Mouse (Mus musculus): ENCODE results near the gene Zfp316. TPM values are rescaled to one million over a fixed set of nuclear protein-coding genes. Genes with fewer than 3 reads are reported as not detected.
A peak's percentile ranks its signal among the peaks of the same experiment; 100 is the strongest.

The Zfp316 gene
- polyA plus RNA-seq, 1 experiment from 2014 or later: 5.2 TPM

- WGBS: 13% methylated on average over 66 of the region's 66 CpGs
- Histone ChIP-seq H3K4me1 (ENCODE audit: control insufficient read depth, insufficient read depth, low read length) (peaks cover 10% of the 10 kb centered on the region), H3K4me2 (ENCODE audit: low read depth, low read length) (no peak overlapping the region), H3K9me3 (ENCODE audit: control insufficient read depth, low read length) (no peaks in the 10 kb centered on the region), H3K27ac (ENCODE audit: low read depth, low read length) (no peak overlapping the region), H3K4me3 (ENCODE audit: low read depth, low read length) (no peak overlapping the region), H3K36me3 (ENCODE audit: control insufficient read depth, insufficient read depth, low read length) (peaks cover 39% of the 10 kb centered on the region), H3K27me3 (ENCODE audit: control insufficient read depth, insufficient read depth, low read length) (peaks cover 49% of the 10 kb centered on the region), H3K9ac (replicated peaks; ENCODE audit: low read depth, low read length) (no peak overlapping the region)
- ATAC-seq (ENCODE audit: low read depth): 0 out of 2 replicates have a peak, but pooled peaks have one; percentile 5
These were observed 15.2 kb downstream of the Zfp316 start for GRCm38 (mm10) chr5:143254487-143255130.

GRCm38 (mm10) chr5:143253881-143254486 is 15.8 kb downstream of the Zfp316 start:
- WGBS: 8% methylated on average over 59 of the region's 81 CpGs
- Histone ChIP-seq H3K4me1 (ENCODE audit: control insufficient read depth, insufficient read depth, low read length) (peaks cover 10% of the 10 kb centered on the region), H3K27me3 (ENCODE audit: control insufficient read depth, insufficient read depth, low read length) (peaks cover 49% of the 10 kb centered on the region), H3K9ac (replicated peaks; ENCODE audit: low read depth, low read length) (0 out of 2 replicates have a peak overlapping the region, but pooled peaks have one; percentile 11), H3K4me2 (ENCODE audit: low read depth, low read length) (peak overlapping the region; percentile 45), H3K36me3 (ENCODE audit: control insufficient read depth, insufficient read depth, low read length) (peaks cover 38% of the 10 kb centered on the region), H3K4me3 (ENCODE audit: low read depth, low read length) (peak overlapping the region; percentile 19), H3K27ac (ENCODE audit: low read depth, low read length) (no peak overlapping the region), H3K9me3 (ENCODE audit: control insufficient read depth, low read length) (no peaks in the 10 kb centered on the region)
- ATAC-seq (ENCODE audit: low read depth): peak; percentile 35

- Histone ChIP-seq H3K4me1 (ENCODE audit: control insufficient read depth, insufficient read depth, low read length) (peaks cover 10% of the 10 kb centered on the region), H3K4me2 (ENCODE audit: low read depth, low read length) (peak overlapping the region; percentile 45), H3K4me3 (ENCODE audit: low read depth, low read length) (peak overlapping the region; percentile 19; the same call in 1 of the 2 replicates), H3K27ac (ENCODE audit: low read depth, low read length) (no peak overlapping the region), H3K9me3 (ENCODE audit: control insufficient read depth, low read length) (no peaks in the 10 kb centered on the region), H3K36me3 (ENCODE audit: control insufficient read depth, insufficient read depth, low read length) (peaks cover 39% of the 10 kb centered on the region), H3K9ac (replicated peaks; ENCODE audit: low read depth, low read length) (0 out of 2 replicates have a peak overlapping the region, but pooled peaks have one; percentile 11), H3K27me3 (ENCODE audit: control insufficient read depth, insufficient read depth, low read length) (peaks cover 49% of the 10 kb centered on the region)
- WGBS: 8% methylated on average over 95 of the region's 103 CpGs
- no peak; the same call in 1 of the 2 replicates for ATAC-seq (ENCODE audit: low read depth)
These were observed 16.5 kb downstream of the Zfp316 start for GRCm38 (mm10) chr5:143253186-143253880.

- Histone ChIP-seq H3K4me2 (ENCODE audit: low read depth, low read length) (no peak overlapping the region), H3K9ac (replicated peaks; ENCODE audit: low read depth, low read length) (no peak overlapping the region), H3K4me1 (ENCODE audit: control insufficient read depth, insufficient read depth, low read length) (peaks cover 10% of the 10 kb centered on the region), H3K4me3 (ENCODE audit: low read depth, low read length) (no peak overlapping the region), H3K9me3 (ENCODE audit: control insufficient read depth, low read length) (no peaks in the 10 kb centered on the region), H3K27ac (ENCODE audit: low read depth, low read length) (no peak overlapping the region), H3K36me3 (ENCODE audit: control insufficient read depth, insufficient read depth, low read length) (peaks cover 43% of the 10 kb centered on the region), H3K27me3 (ENCODE audit: control insufficient read depth, insufficient read depth, low read length) (peaks cover 48% of the 10 kb centered on the region)
- whole genome bisulfite sequencing: 31% methylated on average over 18 of the region's 18 CpGs
- ATAC-seq (ENCODE audit: low read depth): no peak
These were observed 17.0 kb downstream of the Zfp316 start for GRCm38 (mm10) chr5:143252791-143253185.

- Histone ChIP-seq H3K9ac (replicated peaks; ENCODE audit: low read depth, low read length) (no peak overlapping the region), H3K27me3 (ENCODE audit: control insufficient read depth, insufficient read depth, low read length) (peaks cover 40% of the 10 kb centered on the region), H3K36me3 (ENCODE audit: control insufficient read depth, insufficient read depth, low read length) (peaks cover 45% of the 10 kb centered on the region), H3K4me1 (ENCODE audit: control insufficient read depth, insufficient read depth, low read length) (peaks cover 10% of the 10 kb centered on the region), H3K4me3 (ENCODE audit: low read depth, low read length) (no peak overlapping the region), H3K4me2 (ENCODE audit: low read depth, low read length) (no peak overlapping the region), H3K9me3 (ENCODE audit: control insufficient read depth, low read length) (no peaks in the 10 kb centered on the region), H3K27ac (ENCODE audit: low read depth, low read length) (no peak overlapping the region)
- 46% methylated on average over 6 of the region's 6 CpGs for WGBS
- ATAC-seq (ENCODE audit: low read depth): no peak
These were observed 17.8 kb downstream of the Zfp316 start for GRCm38 (mm10) chr5:143252039-143252438.

- H3K27ac ChIP-seq (ENCODE audit: low read depth, low read length): no peak overlapping the region
- H3K9ac ChIP-seq (replicated peaks; ENCODE audit: low read depth, low read length): no peak overlapping the region
- no peak overlapping the region for H3K4me3 ChIP-seq (ENCODE audit: low read depth, low read length)
- no peaks in the 10 kb centered on the region for H3K27me3 ChIP-seq (ENCODE audit: control insufficient read depth, insufficient read depth, low read length)
- H3K4me2 ChIP-seq (ENCODE audit: low read depth, low read length): no peak overlapping the region
- H3K4me1 ChIP-seq (ENCODE audit: control insufficient read depth, insufficient read depth, low read length): no peaks in the 10 kb centered on the region
- no peaks in the 10 kb centered on the region for H3K9me3 ChIP-seq (ENCODE audit: control insufficient read depth, low read length)
- no peak for ATAC-seq (ENCODE audit: low read depth)
- 97% methylated on average over 26 of the region's 26 CpGs for WGBS
- H3K36me3 ChIP-seq (ENCODE audit: control insufficient read depth, insufficient read depth, low read length): peaks cover 73% of the 10 kb centered on the region
These were observed 24.9 kb downstream of the Zfp316 start for GRCm38 (mm10) chr5:143244926-143245325.

- Histone ChIP-seq H3K9ac (replicated peaks; ENCODE audit: low read depth, low read length) (peak overlapping the region; percentile 90; the same call in 1 of the 2 replicates), H3K4me1 (ENCODE audit: control insufficient read depth, insufficient read depth, low read length) (peaks cover 10% of the 10 kb centered on the region), H3K27ac (ENCODE audit: low read depth, low read length) (no peak overlapping the region), H3K27me3 (ENCODE audit: control insufficient read depth, insufficient read depth, low read length) (no peaks in the 10 kb centered on the region), H3K36me3 (ENCODE audit: control insufficient read depth, insufficient read depth, low read length) (peaks cover 11% of the 10 kb centered on the region), H3K9me3 (ENCODE audit: control insufficient read depth, low read length) (no peaks in the 10 kb centered on the region), H3K4me3 (ENCODE audit: low read depth, low read length) (peak overlapping the region; percentile 85), H3K4me2 (ENCODE audit: low read depth, low read length) (peak overlapping the region; percentile 82)
- WGBS: 44% methylated on average over 9 of the region's 9 CpGs
- ATAC-seq (ENCODE audit: low read depth): no peak
These were observed 33.8 kb downstream of the Zfp316 start for GRCm38 (mm10) chr5:143236036-143236435.

- WGBS: under 1% methylated on average over 58 of the region's 58 CpGs
- Histone ChIP-seq H3K27me3 (ENCODE audit: control insufficient read depth, insufficient read depth, low read length) (no peaks in the 10 kb centered on the region), H3K36me3 (ENCODE audit: control insufficient read depth, insufficient read depth, low read length) (peaks cover 3% of the 10 kb centered on the region; the same call in 1 of the 2 replicates), H3K4me2 (ENCODE audit: low read depth, low read length) (peak within 1 kb of the TSS; percentile 82), H3K4me1 (ENCODE audit: control insufficient read depth, insufficient read depth, low read length) (peaks cover 10% of the 10 kb centered on the region), H3K27ac (ENCODE audit: low read depth, low read length) (peak within 1 kb of the TSS; percentile 87), H3K4me3 (ENCODE audit: low read depth, low read length) (peak within 1 kb of the TSS; percentile 85), H3K9me3 (ENCODE audit: control insufficient read depth, low read length) (no peaks in the 10 kb centered on the region), H3K9ac (replicated peaks; ENCODE audit: low read depth, low read length) (peak within 1 kb of the TSS; percentile 90)
- peak; percentile 98 for ATAC-seq (ENCODE audit: low read depth)
These were observed 34.7 kb downstream of the Zfp316 start, which contains the start of gene Zfp12 for GRCm38 (mm10) chr5:143235028-143235693. TSS of gene Zfp12 (plus strand) at chr5:143235163.
